Mouse (Mus musculus): ENCODE results near the gene Bace1.
"Not testable (repeated sequence)": the region's sequence is repeated elsewhere in the genome, so short reads cannot be mapped to it uniquely, and the experiment has no call there.

Bace1 gene

DNA sequence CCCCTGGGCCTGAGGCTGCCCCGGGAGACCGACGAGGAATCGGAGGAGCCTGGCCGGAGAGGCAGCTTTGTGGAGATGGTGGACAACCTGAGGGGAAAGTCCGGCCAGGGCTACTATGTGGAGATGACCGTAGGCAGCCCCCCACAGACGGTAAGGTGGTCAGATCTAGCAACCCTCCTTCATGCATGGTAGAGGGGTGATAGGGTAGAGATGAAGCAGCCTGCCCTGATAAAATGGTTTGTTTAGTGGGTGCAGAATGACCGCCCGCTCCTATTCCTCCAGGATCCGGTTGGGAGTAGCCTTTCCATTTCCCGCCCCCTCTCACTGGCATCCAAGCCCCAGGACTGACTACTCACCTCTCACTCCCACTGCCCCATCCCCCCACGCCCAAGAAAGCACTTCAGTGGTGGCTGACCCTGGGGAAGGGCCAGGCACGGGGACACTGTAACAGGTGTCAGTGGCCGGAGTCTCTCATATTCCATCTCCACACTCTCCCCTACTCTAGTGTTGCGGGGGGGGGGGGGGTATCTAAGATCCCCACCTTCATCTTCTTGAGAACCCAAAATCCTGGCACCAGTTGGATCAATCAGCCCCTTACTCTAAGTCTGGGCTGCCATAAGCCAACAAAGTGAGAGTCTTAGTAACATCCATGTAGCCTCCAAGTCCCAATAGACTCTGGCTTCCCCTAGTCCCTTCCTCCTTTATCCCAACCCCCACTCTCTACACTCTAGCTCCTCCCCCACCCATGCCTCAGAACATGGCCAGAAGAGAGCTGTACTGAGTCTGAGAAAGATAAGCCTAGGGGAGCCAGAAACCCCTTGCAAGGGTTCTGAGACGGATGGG lies 980 bp downstream of the Bace1 start:
- DNase-seq = peak; percentile 51 to 62

DNA sequence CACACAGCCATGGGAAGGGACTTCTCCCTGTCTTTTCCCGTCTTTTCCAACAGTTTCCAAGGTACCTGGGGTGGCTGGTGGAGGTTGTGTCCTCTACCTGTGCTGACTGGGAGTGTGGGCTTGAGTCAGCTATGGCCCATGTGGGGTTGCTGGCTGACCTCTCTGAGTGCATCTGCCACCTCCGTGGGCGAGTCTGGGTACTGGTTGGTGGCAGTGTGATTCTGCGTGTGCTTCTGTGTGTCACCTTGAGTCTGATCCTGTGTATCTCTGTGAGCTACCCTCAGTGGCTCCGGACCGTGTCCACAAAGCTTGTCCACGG lies 1.6 kb downstream of the Bace1 start:
- no peak for DNase-seq

DNA sequence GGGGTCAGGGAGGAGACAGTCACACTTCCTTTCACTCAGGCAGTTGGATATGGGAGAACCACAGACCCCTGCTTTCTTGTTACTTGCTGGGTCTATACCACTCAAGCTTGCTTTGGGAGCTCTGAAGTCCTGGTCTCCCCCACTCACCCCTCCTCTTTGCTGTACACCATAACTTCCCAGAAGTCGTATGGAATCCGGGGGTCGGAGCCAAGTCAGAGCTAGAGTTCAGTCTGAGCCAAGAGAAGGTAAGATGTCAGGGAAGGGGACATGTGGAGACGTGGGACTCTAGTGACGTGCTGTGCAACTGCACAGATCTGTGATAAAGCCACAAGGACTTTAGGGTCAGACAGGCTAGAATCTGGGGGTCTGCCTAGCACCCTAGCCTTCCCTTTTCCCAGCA lies 2.0 kb downstream of the Bace1 start:
- DNase-seq = peak in 1 of 2 experiments; percentile 28

- DNase-seq = no peak
Measured at GRCm38 (mm10) chr9:45841458-45841857, 3.1 kb downstream of the Bace1 start.

DNA sequence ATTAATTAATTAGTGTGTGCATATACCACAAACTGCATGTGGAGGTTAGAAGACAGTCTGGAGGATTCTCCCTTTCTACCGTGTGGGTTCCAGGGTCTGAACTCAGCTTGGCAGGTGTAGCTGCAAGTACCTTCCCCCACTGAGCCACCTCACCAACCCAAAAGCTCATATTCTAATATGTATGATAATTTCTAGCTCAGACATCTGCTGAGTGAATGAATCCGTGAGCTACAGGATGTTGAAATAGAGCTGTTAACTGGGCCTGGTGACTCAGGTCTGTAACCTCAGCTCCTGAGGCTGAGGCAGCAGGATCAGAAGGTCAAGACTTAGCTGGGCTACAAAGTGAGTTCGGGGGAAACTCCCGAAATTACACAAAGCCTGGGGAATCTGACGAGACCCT lies 4.6 kb downstream of the Bace1 start:
- no peak for DNase-seq

DNA sequence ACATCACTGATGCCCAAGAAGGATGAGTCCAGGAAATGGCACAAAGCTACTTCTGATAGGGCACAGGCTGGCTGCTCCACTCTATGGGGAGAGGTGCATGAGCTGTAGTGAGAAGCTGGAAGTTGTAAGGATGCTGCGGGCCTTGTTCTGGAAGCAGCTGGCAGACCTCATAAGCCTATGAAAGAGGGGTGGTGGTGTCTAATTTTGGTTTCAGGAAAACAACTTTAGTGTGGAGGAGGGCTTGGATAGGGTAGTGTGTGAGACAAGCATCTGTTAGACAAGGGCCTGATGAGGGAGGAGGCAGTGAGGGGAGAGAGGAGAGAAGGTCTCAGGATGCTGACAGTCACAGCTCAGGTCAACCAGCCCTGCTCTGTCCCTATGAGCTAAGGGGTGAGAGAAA lies 5.4 kb downstream of the Bace1 start:
- DNase-seq = no peak

DNA sequence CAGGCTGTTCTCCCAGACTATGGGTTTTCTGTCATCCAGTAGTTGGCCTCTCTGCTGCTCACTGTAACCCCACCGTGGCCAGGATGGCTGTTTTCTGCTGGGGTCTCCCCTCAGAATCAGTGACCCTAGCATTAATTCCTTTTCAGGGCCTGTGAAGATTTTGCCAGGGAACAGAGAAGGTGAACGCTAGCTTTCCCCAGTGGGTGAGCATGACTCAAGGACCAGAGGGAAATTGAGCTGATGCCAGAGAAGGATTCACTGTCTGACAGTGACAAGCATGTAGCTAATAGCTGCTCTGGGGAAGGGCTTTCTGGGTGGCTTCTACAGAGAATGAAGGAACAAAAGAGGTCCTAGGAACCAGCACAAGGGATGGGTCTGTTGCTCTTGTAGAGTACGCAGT lies 7.2 kb downstream of the Bace1 start:
- no peak for DNase-seq

DNA sequence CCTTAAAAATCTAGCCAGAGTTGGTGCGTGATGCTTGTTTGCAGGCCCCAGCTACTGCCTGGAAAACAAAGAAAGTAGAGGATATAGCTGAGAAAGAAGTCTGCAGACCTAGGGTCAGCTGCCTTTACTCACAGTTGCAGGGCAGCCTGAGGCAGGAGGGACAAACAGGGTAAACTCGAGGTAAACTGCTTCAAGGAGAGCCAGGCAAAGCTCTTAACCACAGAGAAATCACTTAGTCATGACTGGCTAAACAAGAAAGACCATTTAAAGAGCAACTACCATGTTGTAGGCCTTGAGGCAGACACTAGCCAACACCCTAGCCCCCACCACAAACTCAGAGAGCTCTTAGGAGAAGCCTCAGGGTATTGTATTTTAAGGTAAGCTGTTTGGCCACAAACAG lies 7.8 kb downstream of the Bace1 start:
- DNase-seq = not testable (repeated sequence)

DNA sequence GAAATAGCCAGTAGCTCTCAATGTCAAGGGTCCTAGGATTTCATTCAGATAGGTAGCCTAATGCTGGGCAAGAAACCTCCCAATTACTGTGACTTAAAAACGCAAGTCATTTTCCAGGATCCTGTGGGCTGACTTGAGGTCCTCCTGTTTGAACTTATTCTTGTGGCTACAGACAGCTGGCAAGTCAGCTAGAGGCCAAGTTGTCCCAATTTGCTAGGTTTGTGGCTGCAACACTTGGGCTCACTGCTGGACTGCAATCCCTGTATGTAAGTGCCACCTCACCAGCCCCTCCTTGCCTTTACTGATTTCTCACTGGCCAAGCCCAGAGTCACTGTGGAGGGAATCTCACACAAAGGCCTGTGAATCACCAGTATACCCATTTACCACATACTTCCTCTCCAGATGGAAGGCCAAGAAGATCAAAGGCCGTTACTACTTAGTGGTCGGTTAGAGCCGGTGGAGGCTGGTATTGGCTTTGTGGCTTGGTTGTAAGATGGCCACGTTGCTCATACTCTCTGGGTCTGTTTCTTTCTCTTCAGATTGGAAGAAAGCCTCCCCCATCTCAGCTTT lies 8.6 kb downstream of the Bace1 start:
- DNase-seq = no peak

- peak; percentile 49 to 64 for DNase-seq
Measured at GRCm38 (mm10) chr9:45849528-45850408, 11.4 kb downstream of the Bace1 start.

GRCm38 (mm10) chr9:45850528-45851155 lies 12.3 kb downstream of the Bace1 start:
- peak; percentile 36 to 45 for DNase-seq

DNA sequence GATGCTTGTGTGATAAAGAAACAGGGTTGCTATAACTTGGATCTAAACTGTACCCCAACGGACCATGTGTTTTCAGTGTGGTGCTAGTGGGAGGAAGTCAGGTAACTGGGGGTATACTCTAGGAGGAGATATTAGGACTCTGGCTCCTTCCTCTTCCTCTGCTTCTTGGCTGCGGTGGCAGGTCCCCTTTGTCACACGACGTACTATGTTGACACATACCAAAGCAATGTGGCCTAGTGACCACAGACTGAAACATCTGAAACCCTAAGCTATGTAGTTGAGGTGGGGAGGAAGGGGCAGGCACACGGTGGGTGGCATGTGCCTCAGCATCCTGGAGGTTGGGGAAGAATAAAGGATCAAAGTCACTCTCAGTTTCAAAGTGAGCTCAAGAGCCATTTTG lies 12.9 kb downstream of the Bace1 start:
- no peak for DNase-seq

- DNase-seq = no peak
Measured at GRCm38 (mm10) chr9:45851776-45852175, 13.4 kb downstream of the Bace1 start.

DNA sequence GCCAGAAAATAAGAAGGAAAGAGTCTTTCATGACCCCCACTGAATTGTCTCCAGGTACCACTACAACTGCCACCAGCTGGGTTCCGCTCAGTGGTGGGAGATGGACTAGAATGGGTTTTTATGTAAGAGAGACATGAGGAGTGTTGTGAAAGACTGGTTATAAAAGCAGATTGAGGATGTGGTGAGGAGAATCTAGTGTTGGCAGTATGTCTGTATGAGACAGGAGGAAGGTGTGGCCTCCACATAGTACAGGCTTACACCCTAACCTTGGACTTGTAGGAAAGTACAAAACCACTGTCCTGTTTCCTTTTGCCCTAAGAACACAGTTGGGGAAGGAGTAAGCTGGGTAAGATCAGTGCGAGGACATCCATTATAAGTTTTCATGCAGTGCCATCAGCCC lies 15.3 kb downstream of the Bace1 start:
- DNase-seq = no peak

- DNase-seq = no peak
Measured at GRCm38 (mm10) chr9:45854136-45854535, 15.8 kb downstream of the Bace1 start.

- DNase-seq = no peak
Measured at GRCm38 (mm10) chr9:45859364-45859763, 21.0 kb downstream of the Bace1 start.

DNA sequence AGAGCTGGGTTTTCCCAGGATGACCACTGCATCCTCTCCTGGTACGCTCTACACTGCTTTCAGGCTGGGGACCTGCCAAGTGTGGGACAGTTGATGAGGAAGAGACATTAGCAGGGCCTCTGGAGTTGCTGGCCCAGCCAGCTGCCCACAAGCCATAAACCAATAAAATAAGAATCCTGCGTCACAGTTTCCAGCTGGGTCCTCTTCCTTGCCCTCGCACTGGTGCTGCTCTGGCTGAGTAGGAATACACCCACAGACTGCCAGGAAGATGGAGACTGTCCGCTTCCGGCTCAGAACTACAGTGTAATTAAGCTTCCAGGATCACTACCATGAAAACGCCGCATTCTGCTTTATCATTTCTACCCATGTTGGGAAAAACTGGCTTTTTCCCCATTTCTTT lies 23.4 kb downstream of the Bace1 start:
- DNase-seq = no peak

GRCm38 (mm10) chr9:45869181-45869580 lies 30.8 kb downstream of the Bace1 start:
- no peak for DNase-seq

DNA sequence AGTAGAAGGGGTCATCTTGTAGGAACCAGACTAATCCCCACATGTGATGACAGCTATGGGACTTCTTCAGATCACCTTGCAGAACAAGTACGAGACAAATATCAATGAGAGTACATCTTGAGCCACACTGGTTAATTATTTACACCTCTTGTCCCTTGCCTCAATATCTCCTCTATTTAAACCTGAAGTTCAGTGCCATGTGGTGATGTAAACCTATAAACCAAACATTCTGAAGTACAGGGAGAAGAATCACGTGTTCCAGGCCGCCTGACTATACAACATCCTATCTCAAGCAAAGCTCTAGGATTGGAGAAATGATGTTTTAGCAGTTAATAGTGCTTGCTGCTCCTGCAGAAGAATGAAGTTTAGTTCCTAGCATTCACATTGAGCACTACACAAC lies 31.9 kb downstream of the Bace1 start:
- DNase-seq = no peak

- peak; percentile 60 to 67 for DNase-seq
Measured at GRCm38 (mm10) chr9:45877928-45878327, 39.5 kb downstream of the Bace1 start.

DNA sequence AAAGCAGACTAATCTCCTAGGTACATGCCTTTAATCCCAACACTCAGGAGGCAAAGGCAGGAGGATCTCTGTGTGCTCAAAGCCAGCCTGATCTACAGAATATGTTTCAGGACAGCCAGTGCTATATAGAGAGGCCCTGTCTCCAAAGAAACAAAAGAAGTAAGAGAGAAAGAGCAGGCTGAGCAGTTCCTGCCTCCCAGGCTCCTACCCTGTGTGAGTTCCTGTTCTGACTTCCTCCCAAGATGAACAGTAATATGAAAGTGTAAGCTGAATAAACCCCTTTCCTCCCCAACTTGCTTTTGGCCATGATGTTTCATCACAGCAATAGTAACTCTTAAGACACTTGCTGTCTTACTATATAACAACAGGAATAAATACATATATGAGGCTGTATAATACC lies 55.3 kb downstream of the Bace1 start:
- DNase-seq = no peak

GRCm38 (mm10) chr9:45905196-45905595 lies 66.8 kb downstream of the Bace1 start:
- no peak for DNase-seq

DNA sequence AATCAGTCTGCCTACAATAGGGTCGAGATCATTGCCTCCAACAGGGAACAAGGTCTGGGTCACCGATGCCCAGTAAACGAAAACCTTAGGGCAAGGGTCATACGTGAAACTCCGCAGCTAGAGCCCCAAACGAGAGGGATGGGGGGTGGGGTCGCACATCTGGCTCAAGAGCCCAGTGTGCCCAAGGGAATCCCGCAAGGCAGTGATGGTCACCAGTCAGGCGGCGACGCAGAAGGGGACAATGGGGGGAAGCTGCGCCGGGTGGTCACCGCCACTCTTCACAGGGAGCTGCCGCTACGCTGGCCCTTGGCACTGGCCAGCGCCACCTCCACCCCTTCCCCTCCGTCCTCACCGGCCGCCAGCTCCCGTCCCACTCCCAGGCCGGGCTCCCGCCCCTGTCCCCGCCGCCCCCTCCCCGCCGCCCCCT lies 67.4 kb downstream of the Bace1 start:
- peak; percentile 56 to 69 for DNase-seq

Data from kidney, postnatal 4 days (tissue).